Mouse (Mus musculus) midbrain, postnatal 0 days (tissue): Measurements from ENCODE around the gene Capn8. TPM values are rescaled to one million over a fixed set of nuclear protein-coding genes. Genes with fewer than 3 reads are reported as not detected.
A peak's percentile ranks its signal among the peaks of the same experiment; 100 is the strongest.

Experiments used
- ATAC-seq: fragments of 200-750 bp; cut with Nextera tagmentation; 2 replicates; pipeline ENCODE4 v1.8.0; 2017; ENCODE audit warnings: moderate number of reproducible peaks, mild to moderate bottlenecking, moderate TSS enrichment, moderate library complexity; ENCODE audit not compliant: low FRiP score
- DNase-seq: peaks from one replicate; pipeline ENCODE4 v3.0.0-alpha.2; 2015; ENCODE audit warnings: low spot score
- H3K27ac ChIP-seq: fragments of 300-500 bp; sonication (generic); 2 replicates; pipeline ENCODE4 v1.5.1; 2014; ENCODE audit warnings: low read depth, mild to moderate bottlenecking, low read length, mixed read lengths
- H3K27me3 ChIP-seq: fragments of 300-500 bp; sonication (generic); 2 replicates; pipeline ENCODE4 v1.6.1; 2014; ENCODE audit warnings: low read length, control low read depth, mixed read lengths; ENCODE audit not compliant: insufficient read depth
- H3K36me3 ChIP-seq: fragments of 300-500 bp; sonication (generic); 2 replicates; pipeline ENCODE4 v1.6.1; 2014; ENCODE audit warnings: low read length, control low read depth, mixed read lengths; ENCODE audit not compliant: insufficient read depth
- H3K4me1 ChIP-seq: fragments of 300-500 bp; sonication (generic); 2 replicates; pipeline ENCODE4 v1.6.1; 2014; ENCODE audit warnings: mild to moderate bottlenecking, control low read depth, antibody characterized with exemption, low read length, mixed read lengths; ENCODE audit not compliant: insufficient read depth
- H3K4me2 ChIP-seq: fragments of 300-500 bp; sonication (generic); 2 replicates; pipeline ENCODE4 v1.6.1; 2014; ENCODE audit warnings: low read depth, mild to moderate bottlenecking, low read length, mixed read lengths; ENCODE audit not compliant: poor library complexity, severe bottlenecking
- H3K4me3 ChIP-seq: fragments of 300-500 bp; sonication (generic); 2 replicates; pipeline ENCODE4 v1.5.1; 2014; ENCODE audit warnings: low read depth, mild to moderate bottlenecking, low read length, moderate library complexity
- H3K9ac ChIP-seq: fragments of 300-500 bp; sonication (generic); replicated peaks from 2 replicates; pipeline ENCODE4 v1.6.1; 2014; ENCODE audit warnings: mild to moderate bottlenecking, low read length, moderate library complexity, mixed read lengths; ENCODE audit not compliant: poor library complexity, severe bottlenecking
- H3K9me3 ChIP-seq: fragments of 300-500 bp; sonication (generic); 2 replicates; pipeline ENCODE4 v1.6.1; 2016; ENCODE audit warnings: low read length, control low read depth
- CTCF ChIP-seq: IDR thresholded peaks from 2 replicates; pipeline ENCODE4 v1.5.1; 2016; ENCODE audit warnings: antibody characterized with exemption, mild to moderate bottlenecking
- WGBS: fragments of 180-500 bp; shearing (Covaris S2); extraction: QIAGEN DNeasy Blood & Tissue Kit; methylation state at CpG from one replicate; pipeline ENCODE4 v1.1.7; 2014; 5-methylcytosine and 5-hydroxymethylcytosine counted together
- polyA plus RNA-seq: library from polyadenylated mRNA; unstranded; fragments of >200 nt; fragmentation: Nextera tagmentation; extraction: Ambion mirVana; gene quantifications from 2 replicates; pipeline ENCODE4 v1.2.1, GENCODE M21; 2015
- total RNA-seq: library from RNA; depleted of rRNA; stranded (reverse); fragments of >200 nt; gene quantifications from 2 replicates; pipeline ENCODE4 v1.2.3, GENCODE M21; 2014

Gene Capn8
- total and polyA plus RNA-seq, 2 experiments from 2014 or later, result 0.31 TPM; not detected in 1

GRCm38 (mm10) chr1:182559530-182559929 is 5.3 kb upstream of the Capn8 start:
- no peak for ATAC-seq
- Histone ChIP-seq H3K4me3 (no peak overlapping the region), H3K4me2 (no peak overlapping the region), H3K4me1 (no peaks in the 10 kb centered on the region), H3K36me3 (no peaks in the 10 kb centered on the region), H3K27ac (no peak overlapping the region), H3K9ac (no peak overlapping the region), H3K9me3 (no peaks in the 10 kb centered on the region), H3K27me3 (no peaks in the 10 kb centered on the region)
- no peak for DNase-seq
- 90% methylated on average over 10 of the region's 11 CpGs for WGBS
- TF ChIP-seq CTCF, result no peak

GRCm38 (mm10) chr1:182560390-182561098 is 4.3 kb upstream of the Capn8 start:
- Histone ChIP-seq H3K4me1 (no peaks in the 10 kb centered on the region), H3K27ac (no peak overlapping the region), H3K4me2 (no peak overlapping the region), H3K9me3 (no peaks in the 10 kb centered on the region), H3K9ac (no peak overlapping the region), H3K27me3 (no peaks in the 10 kb centered on the region), H3K4me3 (no peak overlapping the region), H3K36me3 (no peaks in the 10 kb centered on the region)
- ATAC-seq (peak; percentile 66), DNase-seq (peak; percentile 83)
- TF ChIP-seq CTCF, result peak; percentile 94
- 30% methylated on average over 3 of the region's 3 CpGs for WGBS

GRCm38 (mm10) chr1:182561945-182562514 is 2.8 kb upstream of the Capn8 start:
- Histone ChIP-seq H3K27ac (no peak overlapping the region), H3K4me1 (no peaks in the 10 kb centered on the region), H3K4me3 (no peak overlapping the region), H3K9ac (no peak overlapping the region), H3K36me3 (no peaks in the 10 kb centered on the region), H3K4me2 (no peak overlapping the region), H3K27me3 (no peaks in the 10 kb centered on the region), H3K9me3 (no peaks in the 10 kb centered on the region)
- no peak for ATAC-seq
- WGBS, result 77% methylated on average over 11 of the region's 11 CpGs
- no peak for TF ChIP-seq CTCF
- DNase-seq, result no peak

GRCm38 (mm10) chr1:182562576-182563370 is 2.0 kb upstream of the Capn8 start:
- no peaks in the 10 kb centered on the region for H3K9me3 ChIP-seq
- no peak for ATAC-seq
- peak; percentile 33 for DNase-seq
- no peak for TF ChIP-seq CTCF
- H3K36me3 ChIP-seq, result no peaks in the 10 kb centered on the region
- no peak overlapping the region for H3K9ac ChIP-seq
- H3K4me2 ChIP-seq, result no peak overlapping the region
- no peaks in the 10 kb centered on the region for H3K27me3 ChIP-seq
- H3K27ac ChIP-seq, result no peak overlapping the region
- no peaks in the 10 kb centered on the region for H3K4me1 ChIP-seq
- no peak overlapping the region for H3K4me3 ChIP-seq
- WGBS, result 47% methylated on average over 16 of the region's 16 CpGs

- Histone ChIP-seq H3K4me3 (no peak overlapping the region), H3K36me3 (no peaks in the 10 kb centered on the region), H3K9me3 (no peaks in the 10 kb centered on the region), H3K27me3 (no peaks in the 10 kb centered on the region), H3K27ac (no peak overlapping the region), H3K4me1 (no peaks in the 10 kb centered on the region), H3K9ac (no peak overlapping the region), H3K4me2 (no peak overlapping the region)
- TF ChIP-seq CTCF, result no peak
- no peak for ATAC-seq
- 92% methylated on average over 6 of the region's 6 CpGs for WGBS
- DNase-seq, result no peak
These were observed 586 bp downstream of the Capn8 start for GRCm38 (mm10) chr1:182565351-182565835.

GRCm38 (mm10) chr1:182571148-182571547 is 6.3 kb downstream of the Capn8 start:
- no peak overlapping the region for H3K9ac ChIP-seq
- H3K27me3 ChIP-seq, result no peaks in the 10 kb centered on the region
- no peak overlapping the region for H3K27ac ChIP-seq
- TF ChIP-seq CTCF, result no peak
- H3K9me3 ChIP-seq, result no peaks in the 10 kb centered on the region
- no peak for ATAC-seq
- peaks cover 8% of the 10 kb centered on the region for H3K4me1 ChIP-seq
- H3K4me2 ChIP-seq, result no peak overlapping the region
- WGBS, result 81% methylated on average over 3 of the region's 3 CpGs
- DNase-seq, result no peak
- H3K4me3 ChIP-seq, result no peak overlapping the region
- H3K36me3 ChIP-seq, result no peaks in the 10 kb centered on the region
